Mouse (Mus musculus) cerebellum, adult 2 months (tissue): ENCODE results near the gene Etfb.

Source experiments
- CTCF ChIP-seq: fragments of 200-500 bp; IDR thresholded peaks from 2 replicates; pipeline ENCODE4 v1.5.1; 2011; ENCODE audit warnings: low read depth, mild to moderate bottlenecking, control low read depth, low read length, moderate library complexity, borderline replicate concordance; ENCODE audit not compliant: insufficient read depth
- POLR2A ChIP-seq: fragments of 200-500 bp; IDR thresholded peaks from 2 replicates; pipeline ENCODE4 v1.6.1; 2011; ENCODE audit warnings: low read length, control low read depth, borderline replicate concordance; ENCODE audit not compliant: insufficient read depth

DNA sequence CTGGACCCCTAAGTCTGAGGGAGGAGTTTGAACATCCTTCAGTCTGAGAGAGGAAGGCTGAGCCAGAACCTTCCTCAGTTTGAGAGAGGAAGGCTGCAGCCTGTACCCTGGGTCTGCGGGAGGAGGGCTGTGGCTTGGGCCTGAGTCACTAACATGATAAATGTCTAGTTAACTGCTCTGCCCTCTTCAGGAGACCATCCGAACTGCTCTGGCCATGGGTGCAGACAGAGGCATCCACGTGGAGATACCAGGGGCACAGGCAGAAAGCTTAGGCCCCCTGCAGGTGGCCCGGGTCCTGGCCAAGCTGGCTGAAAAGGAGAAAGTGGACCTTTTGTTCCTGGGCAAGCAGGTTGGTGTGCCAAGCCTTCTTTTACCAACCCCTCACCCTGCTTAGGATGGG lies 8.7 kb downstream of the Etfb start:
- TF ChIP-seq CTCF, result no peak
- no peak for TF ChIP-seq POLR2A
